Comparison of ENCODE assay signal across 27 mouse cellular contexts in genomic region chr2:155973348-155973747, GRCm38 (mm10). TPM values are rescaled to one million over a fixed set of nuclear protein-coding genes. Genes with fewer than 3 reads are reported as not detected.
"Had no signal": no experiment of that assay in that cellular context is flagged by ENCODE, and none has a peak within 500 bp of the region (broad histone marks: within the 10 kb centered on the region; RNA-seq: fewer than 3 reads in every experiment).

No protein-coding gene starts in this region.

- H3K4me3 ChIP-seq: hindbrain, embryonic 15.5 days; kidney, embryonic 15.5 days; midbrain, embryonic 12.5 days; midbrain, embryonic 15.5 days; myocyte; neural tube, embryonic 13.5 days had no signal

- H3K4me1 ChIP-seq: hindbrain, embryonic 15.5 days; kidney, embryonic 15.5 days; midbrain, embryonic 12.5 days; midbrain, embryonic 15.5 days; neural tube, embryonic 13.5 days had no signal

- H3K9me3 ChIP-seq: hindbrain, embryonic 15.5 days; kidney, embryonic 15.5 days; midbrain, embryonic 12.5 days; midbrain, embryonic 15.5 days; neural tube, embryonic 13.5 days had no signal

- H3K9ac ChIP-seq: hindbrain, embryonic 15.5 days; kidney, embryonic 15.5 days; lung, embryonic 14.5 days; midbrain, embryonic 12.5 days; midbrain, embryonic 15.5 days; neural tube, embryonic 13.5 days had no signal

- H3K4me2 ChIP-seq: hindbrain, embryonic 15.5 days; kidney, embryonic 15.5 days; lung, embryonic 14.5 days; midbrain, embryonic 12.5 days; midbrain, embryonic 15.5 days; neural tube, embryonic 13.5 days had no signal

- ATAC-seq: lung, postnatal 0 days; midbrain, embryonic 15.5 days had no signal

- DNase-seq: kidney, adult 11 months; kidney, adult 8-10 months; kidney, postnatal 10 days; kidney, postnatal 36 days; layer of hippocampus, adult 9-11 months; lung, embryonic 14.5 days had no signal

- H3K27ac ChIP-seq: hindbrain, embryonic 15.5 days; kidney, embryonic 15.5 days; macrophage; midbrain, embryonic 12.5 days; midbrain, embryonic 15.5 days; neural tube, embryonic 13.5 days; stomach, postnatal 0 days had no signal

- H3K27me3 ChIP-seq: hindbrain, embryonic 15.5 days; kidney, embryonic 15.5 days; midbrain, embryonic 12.5 days; midbrain, embryonic 15.5 days; neural tube, embryonic 13.5 days had no signal

RNA-seq across cellular contexts. Expression of gene Gdf5, which starts 28.2 kb away (rescaled TPM):
- total RNA-seq: megakaryocyte, adult 5-6 weeks; neutrophil, adult 5-6 weeks had no signal
- polyA plus RNA-seq: liver, embryonic 16.5 days; macrophage; small intestine, adult 2 months; spleen, adult 2 months had no signal

RNA-seq across cellular contexts. Expression of gene Gm15557, which starts 32.8 kb away (rescaled TPM):
- total RNA-seq: layer of hippocampus, adult 18-20 months; layer of hippocampus, postnatal 25 days; left cerebral cortex, adult 18-20 months; left cerebral cortex, postnatal 10 days; left cerebral cortex, postnatal 36 days; megakaryocyte, adult 5-6 weeks; neutrophil, adult 5-6 weeks had no signal
- polyA plus RNA-seq: hindbrain, embryonic 15.5 days; kidney, embryonic 15.5 days; liver, embryonic 16.5 days; lung, embryonic 14.5 days; lung, postnatal 0 days; macrophage; midbrain, embryonic 12.5 days; midbrain, embryonic 15.5 days; neural tube, embryonic 13.5 days; small intestine, adult 2 months; spleen, adult 2 months; stomach, embryonic 14.5 days; stomach, postnatal 0 days; thymus, adult 2 months had no signal
